Mouse (Mus musculus) megakaryocyte, embryonic 14.5 days (primary cell): ENCODE measurements at regions not wholly inside any gene's neighbourhood (a gene's known extent, or its start where the extent isn't known, plus 50 kb on each side); places are given as distances from the start of the nearest gene placed in this dataset.

ENCODE experiments used
- FLI1 ChIP-seq: IDR thresholded peaks from 2 replicates; pipeline ENCODE4 v1.6.1; 2012; ENCODE audit warnings: low read length, inconsistent platforms, mixed read lengths
- GATA1 ChIP-seq: IDR thresholded peaks from 3 replicates; pipeline ENCODE4 v1.6.1; 2012; ENCODE audit warnings: mixed read lengths, low read length, inconsistent platforms, borderline replicate concordance

- no peak for TF ChIP-seq GATA1
- no peak for TF ChIP-seq FLI1
Observed at GRCm38 (mm10) chr9:78775462-78775861, 160.1 kb downstream of the Cd109 start.
